Mouse (Mus musculus) Muller cell, postnatal 12 days (primary cell): ENCODE data around the gene Pogz.
A peak's percentile ranks its signal among the peaks of the same experiment; 100 is the strongest.

Experiments
- DNase-seq: peaks from one replicate; pipeline ENCODE4 v3.0.0-alpha.2; 2015; ENCODE audit errors: inconsistent ontology term

The Pogz gene

GRCm38 (mm10) chr3:94837183-94837890 lies at the start of gene Pogz:
TSS of gene Pogz (plus strand) at chr3:94837567.
- DNase-seq, result peak; percentile 98

DNA sequence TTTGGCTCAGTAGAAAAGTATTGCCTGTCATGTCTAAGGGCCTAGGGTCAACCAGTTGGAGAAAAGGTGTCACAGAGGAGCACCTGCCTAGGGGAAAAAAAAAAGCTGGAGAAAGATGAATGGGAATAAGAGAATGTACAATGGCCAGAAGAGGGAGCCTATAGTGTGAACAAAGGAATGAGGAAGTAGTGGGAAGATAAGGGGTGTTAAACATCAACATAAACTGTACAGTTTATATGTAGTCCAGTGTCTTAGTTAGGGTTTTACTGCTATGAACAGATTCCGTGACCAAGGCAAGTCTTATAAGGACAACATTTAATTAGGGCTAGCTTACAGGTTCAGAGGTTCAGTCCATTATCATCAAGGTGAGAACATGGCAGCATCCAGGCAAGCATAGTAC lies 48.3 kb upstream of the Pogz start:
- no peak for DNase-seq

GRCm38 (mm10) chr3:94789516-94789915 lies 47.9 kb upstream of the Pogz start:
- DNase-seq, result no peak

DNA sequence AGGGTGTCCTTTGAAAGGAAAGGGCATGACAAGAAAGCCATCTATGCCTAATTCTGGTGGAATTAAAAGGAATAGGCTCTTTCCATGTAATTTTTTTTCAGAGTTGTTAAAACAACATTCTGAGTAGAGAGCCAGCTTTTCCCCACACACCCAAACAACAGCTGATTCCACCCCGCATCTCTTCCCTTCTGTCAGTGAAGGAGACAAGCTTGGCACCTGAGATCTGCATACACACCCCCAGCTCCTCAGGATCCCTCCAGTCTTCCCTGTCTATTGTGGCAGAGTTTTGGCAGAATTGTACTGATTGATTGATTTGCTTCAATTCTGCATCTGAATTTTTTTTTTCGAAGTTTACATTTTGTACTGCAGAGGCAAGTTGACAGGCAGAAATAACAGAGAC lies 45.1 kb upstream of the Pogz start:
- no peak for DNase-seq

DNA sequence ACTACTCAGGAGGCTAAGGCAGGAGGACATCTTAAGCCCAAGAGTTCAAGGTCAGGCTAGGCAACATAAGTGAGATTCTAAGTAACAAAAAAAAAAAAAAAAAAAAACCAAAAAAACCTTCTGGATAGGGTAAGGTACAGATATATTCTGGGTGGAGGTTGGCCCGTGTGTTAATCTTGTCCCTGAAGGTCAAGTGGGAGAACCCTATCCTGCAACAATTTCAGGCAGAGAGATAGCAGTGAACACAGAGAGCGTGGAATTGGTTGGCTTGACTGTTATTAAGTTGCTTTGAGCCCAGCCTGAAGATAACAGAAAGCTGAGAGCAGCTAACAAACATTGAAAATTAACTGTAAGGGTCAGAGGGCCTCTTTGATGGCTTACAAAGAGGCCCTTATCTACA lies 43.7 kb upstream of the Pogz start:
- DNase-seq, result no peak

- no peak for DNase-seq
These were observed 43.0 kb upstream of the Pogz start for GRCm38 (mm10) chr3:94794359-94794758.

DNA sequence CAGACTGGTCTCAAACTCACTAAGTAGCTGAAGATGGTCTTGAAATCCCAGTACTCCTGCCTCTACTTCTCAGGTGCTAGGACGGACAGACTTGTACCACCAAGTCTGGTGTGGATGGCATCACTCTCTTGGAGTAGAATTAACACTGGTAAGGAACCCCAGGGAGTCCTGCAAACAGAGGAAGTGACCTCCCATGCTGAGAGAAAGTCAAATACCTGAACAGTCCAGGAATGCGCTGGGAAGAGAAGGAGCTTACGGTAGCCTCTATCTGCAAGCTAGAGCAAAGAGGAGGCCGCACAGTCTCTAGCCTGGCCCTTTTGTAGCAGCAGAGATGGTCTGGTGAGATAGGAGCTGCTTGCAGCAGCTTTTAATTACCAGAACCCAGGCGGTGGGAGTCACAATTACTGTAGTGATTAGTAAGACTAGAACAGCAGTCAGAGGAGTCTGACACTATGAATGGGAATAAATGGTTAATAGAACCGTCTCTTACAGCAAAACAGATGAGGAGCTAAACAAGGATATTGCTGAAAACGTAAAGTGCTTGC lies 41.7 kb upstream of the Pogz start:
- DNase-seq, result no peak

- no peak for DNase-seq
These were observed 41.2 kb upstream of the Pogz start for GRCm38 (mm10) chr3:94796181-94796580.

DNA sequence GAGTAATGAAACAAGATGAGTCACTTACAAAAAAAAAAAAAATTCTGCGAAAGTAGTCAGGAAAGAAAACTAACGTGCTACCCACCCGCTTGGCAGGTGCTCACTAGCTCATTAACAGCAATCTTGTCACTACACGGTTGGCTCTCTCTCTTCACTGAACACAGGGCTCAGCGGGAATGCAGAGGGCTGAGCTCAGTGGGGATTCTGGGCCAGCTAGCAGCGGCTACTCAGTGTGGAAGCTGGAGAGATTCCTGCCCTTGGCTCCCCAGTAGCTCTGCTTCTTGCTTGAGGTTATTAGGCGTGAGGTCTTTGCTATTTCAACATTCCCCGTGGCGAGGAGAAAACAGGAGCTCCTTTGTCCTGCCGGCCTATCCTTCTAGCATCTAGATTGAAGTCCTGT lies 33.2 kb upstream of the Pogz start:
- peak; percentile 97 for DNase-seq

DNA sequence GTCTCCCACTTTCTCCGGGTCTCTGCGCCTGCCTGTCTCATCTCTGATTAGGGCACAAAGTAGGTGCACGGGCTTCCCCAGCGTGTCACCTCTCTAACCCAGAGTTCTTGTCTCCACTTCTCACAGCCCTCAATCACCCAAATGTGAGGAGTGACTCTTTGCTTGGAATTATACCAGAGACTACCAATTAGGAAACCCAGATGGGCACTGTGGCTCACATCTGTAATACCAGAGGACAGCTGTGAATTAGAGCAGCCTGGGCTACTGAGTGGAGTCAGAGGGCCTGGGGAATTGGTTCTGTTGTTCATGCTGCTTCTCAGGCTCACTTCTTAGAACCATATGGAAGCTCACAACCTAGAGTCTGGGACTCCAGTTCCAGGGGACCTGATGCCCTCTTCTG lies 32.4 kb upstream of the Pogz start:
- DNase-seq, result no peak

DNA sequence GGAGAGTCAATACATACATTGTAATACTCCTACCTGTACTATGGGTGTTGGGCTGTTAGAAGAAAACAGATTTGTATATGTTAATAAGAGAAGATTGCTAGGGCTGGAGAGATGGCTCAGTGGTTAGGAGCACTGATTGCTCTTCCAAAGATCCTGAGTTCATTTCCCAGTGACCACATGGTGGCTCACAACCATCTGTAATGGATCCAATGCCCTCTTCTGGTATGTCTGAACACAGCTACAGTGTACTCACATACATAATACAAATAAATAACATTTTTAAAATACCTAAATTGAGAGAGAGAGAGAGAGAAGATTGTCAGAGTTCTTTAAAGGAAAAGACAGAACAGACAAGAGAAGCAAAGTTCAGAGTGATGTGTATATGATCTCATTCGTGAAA lies 29.1 kb upstream of the Pogz start:
- DNase-seq, result no peak

GRCm38 (mm10) chr3:94811628-94812027 lies 25.7 kb upstream of the Pogz start:
- no peak for DNase-seq

GRCm38 (mm10) chr3:94813651-94814050 lies 23.7 kb upstream of the Pogz start:
- no peak for DNase-seq

DNA sequence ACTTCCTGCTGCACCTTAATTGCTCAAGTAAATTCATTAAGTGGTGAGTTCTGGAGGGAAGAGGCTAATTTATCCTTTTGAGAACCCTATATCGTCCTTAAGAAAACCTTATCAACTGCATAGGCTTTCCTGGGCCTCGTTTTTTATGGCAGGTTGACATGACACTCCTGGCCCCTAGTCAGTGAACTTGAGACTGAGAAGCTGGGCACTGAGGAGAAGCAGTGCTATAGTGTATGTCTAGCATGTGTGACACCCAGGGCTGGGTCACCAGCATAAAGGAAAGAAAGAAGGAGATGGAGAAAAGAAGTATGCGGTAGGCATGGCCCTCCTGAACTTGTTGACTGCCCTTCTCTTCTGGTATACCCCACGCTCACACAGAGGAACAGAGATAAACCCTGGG lies 23.3 kb upstream of the Pogz start:
- no peak for DNase-seq

DNA sequence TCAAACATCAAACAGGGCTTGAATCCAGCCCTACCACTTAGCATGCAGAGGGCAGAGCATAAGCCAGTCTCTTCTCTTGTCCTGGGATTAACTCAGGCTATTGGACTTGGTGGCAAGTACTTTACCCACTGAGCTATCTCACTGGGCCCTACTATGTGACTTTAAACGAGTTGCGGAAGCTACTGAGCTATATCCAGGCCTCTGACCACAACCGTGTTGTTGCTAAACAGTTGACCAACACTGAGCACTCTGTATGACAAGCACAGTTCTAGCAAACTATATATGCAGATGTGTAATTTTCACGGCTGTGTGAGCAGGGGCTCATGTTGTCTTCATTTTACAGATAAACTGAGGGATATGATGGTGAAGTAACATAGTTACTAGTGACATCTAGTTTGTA lies 22.7 kb upstream of the Pogz start:
- DNase-seq, result no peak

GRCm38 (mm10) chr3:94815603-94816002 lies 21.8 kb upstream of the Pogz start:
- no peak for DNase-seq

DNA sequence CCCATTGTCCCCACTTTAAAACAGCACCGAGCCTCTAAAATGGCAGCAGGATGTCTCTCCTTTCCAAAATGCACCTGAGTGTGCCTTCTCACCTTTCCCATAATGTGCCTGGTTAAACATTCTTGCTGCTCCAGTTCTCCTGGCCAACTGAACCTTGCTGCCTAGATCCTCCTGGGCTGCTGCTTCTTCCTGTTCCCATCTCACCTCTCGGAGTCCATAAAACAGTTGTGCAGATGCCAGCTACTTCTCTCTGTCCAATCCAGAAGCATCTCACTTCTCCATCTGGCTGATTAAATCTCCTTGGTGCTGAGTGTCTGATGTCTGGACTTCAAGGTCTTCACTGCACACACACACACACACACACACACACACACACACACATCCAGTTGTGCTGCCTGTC lies 19.6 kb upstream of the Pogz start:
- no peak for DNase-seq

DNA sequence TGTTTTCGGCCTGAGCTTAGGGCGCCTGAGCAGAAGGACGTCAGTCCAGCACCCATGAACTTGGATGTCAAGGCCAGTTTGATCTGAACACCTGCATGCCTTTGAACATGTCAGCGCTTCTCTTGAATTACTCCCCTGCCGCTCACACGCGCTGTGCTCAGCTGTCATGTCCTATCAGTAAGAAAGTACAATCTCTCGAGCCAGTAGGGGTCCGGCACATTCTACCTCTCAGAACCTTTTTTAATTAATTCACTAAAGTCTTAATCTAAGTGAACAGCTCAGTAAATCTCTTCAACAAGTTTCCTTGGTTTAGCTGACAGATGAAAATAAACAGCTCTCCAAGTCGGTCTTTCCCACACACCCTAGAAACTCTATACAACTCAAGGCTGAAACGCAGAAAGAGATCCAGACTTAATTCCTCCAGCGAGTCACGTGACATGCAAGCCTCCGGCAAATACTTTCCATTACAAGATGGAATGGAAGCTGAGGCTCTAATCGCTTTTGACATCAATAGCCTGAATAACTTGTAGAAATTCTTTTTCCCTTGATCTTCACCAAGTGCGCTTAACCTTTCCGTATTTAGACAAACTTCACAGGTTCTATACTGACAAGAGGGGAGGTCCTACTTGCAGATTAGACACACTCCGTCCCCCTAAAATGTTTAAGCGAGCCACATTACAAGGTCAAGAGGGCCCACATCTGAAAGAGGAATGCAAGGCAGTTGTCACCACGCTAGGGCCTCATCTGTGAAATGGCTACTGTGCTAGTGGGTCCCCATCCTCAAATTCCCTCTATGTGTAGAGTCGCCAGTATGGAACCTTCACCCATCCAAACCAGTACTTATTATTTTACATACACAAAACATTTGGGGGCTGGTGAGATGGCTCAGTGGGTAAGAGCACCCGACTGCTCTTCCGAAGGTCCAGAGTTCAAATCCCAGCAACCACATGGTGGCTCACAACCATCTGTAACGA lies 17.6 kb upstream of the Pogz start:
- peak; percentile 70 for DNase-seq

- peak; percentile 74 for DNase-seq
These were observed 16.2 kb upstream of the Pogz start for GRCm38 (mm10) chr3:94821008-94821638.

- no peak for DNase-seq
These were observed 15.3 kb upstream of the Pogz start for GRCm38 (mm10) chr3:94822082-94822481.

- DNase-seq, result no peak
These were observed 13.3 kb upstream of the Pogz start for GRCm38 (mm10) chr3:94824110-94824509.

DNA sequence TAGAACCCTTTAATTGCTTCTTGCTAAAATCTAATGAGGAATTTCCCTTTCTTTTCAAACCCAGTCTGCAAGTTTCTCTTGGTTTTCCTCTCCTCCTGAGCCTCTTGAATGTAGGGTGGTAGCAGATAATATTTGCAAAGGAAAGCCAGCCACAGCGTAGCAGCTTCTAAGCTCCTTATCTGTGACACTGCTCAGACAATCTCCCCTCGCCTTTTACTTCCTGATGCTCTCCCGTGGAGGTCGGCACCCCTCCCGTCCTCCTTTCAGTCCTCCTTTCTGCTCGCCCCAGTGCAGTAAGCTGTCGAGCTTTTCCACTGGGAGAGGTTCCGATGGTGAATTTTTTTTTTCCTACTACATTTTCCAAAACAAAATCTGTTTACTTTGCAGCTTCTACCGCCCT lies 5.3 kb upstream of the Pogz start:
- DNase-seq, result no peak
